Mouse (Mus musculus): ENCODE results near the gene Plk1. TPM values are rescaled to one million over a fixed set of nuclear protein-coding genes. Genes with fewer than 3 reads are reported as not detected.

Gene Plk1
- total RNA-seq, 2 experiments from 2014 or later: 3.1 to 4.0 TPM

DNA sequence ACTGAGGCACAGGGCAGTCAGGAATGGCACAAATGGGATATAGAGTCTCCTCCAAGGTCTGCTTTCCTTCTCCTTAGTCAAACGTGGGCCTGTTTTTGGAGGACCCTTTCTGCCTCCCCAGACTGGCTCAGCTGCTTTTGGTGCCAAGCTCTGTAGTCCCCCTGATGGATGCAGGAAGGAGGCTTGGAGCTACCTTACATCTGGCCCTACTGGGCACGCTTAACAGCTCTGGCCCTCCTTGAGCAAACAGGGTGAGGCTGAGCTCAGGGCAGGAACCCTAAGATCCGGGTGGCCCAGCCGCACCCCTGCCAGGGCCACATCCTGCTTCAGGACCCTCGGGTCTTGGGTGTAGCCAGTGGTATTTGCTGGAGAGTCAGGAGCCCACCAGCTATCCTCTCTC lies 25.3 kb downstream of the Plk1 start:
- intact Hi-C loops (cut with DNase I): no loop called here
- DNase-seq (ENCODE audit: extremely low spot score in 1 of 2, low spot score in 2 of 2): no peak

DNA sequence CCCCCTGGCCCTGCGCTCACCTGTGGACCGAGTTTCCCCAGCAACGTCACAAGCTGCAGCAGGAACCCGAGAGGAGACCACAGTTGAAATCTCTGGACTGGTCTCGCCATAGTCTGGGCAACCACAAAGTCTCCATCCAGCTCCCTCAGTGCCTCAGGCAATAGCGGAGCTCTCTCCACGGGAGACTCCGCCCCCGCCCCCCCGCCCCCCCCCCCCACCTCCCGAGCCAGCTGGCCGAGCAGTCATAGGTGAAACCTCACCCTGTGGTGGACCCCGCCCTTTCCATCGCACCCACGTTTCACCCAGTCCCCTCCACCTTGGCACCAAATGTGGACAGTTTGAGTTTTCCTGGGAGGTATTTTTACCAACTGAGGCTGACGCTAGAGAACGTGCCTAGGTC lies 26.8 kb downstream of the Plk1 start, which contains the start of gene Ern2:
Gene Ern2, minus strand, starts transcription at position 165 of the 400 bp plus-strand sequence.
- no peak for DNase-seq (ENCODE audit: extremely low spot score in 1 of 2, low spot score in 2 of 2)
- intact Hi-C loops (cut with DNase I): no loop called here

DNA sequence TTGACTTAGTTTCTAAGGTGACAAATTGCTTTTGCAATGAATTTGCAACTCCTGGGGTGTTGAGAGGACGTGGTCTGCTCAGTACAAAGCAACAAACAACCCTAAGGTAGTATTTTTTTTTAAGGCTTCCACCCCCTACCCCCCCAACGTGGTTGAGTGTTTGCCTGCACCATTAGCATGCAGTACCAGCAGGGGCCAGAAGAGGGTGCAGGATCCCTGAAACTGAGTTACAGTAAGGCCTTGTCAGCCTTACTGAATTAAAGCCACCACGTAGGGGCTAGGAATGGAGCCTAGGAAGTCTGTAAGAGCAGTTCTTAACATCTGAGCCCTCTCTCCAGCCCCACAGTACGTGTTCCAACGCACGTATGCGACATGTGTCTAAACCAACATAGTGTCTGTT lies 30.2 kb downstream of the Plk1 start:
- peak in 1 of 2 experiments; percentile 49 for DNase-seq (ENCODE audit: extremely low spot score in 1 of 2, low spot score in 2 of 2)
- intact Hi-C loops (cut with DNase I): no loop called here

DNA sequence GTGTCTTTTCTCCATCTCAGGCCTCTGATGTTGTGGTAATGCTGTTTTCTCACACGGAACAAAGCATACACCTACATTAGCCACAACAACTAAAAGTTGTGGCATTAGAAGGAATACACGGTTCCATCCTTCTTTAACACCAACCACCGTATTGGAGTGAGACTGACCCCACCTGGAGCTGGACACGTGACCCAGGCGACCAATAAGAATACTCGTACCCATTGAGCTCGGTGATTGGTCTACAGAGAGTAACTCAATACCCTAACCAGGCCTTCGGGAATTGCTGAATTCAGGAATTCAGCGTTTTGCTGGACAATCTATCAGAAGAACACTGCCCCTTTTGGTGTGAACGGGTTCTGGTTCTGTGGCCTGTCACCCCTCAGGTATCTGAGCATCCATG lies 31.9 kb downstream of the Plk1 start:
- intact Hi-C loops (cut with DNase I): no loop called here

DNA sequence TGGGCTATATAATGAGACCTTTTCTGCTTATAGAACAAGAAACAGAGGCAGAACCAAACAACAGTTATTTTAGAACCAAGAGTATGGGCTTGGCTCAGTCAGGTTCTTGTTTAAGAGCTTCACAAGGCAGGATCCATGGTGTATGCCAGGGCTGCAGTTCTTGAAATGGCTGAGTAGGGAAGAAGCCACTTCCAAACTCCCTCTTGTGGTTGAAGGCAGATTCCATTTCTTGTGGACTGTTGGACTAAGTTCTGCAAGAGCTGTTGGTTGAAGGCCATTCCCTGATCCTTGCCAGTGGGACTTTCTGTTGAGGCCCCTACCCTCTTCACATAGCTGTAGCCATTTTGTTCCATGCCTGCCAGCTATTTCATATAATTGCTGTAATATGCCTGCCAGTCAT lies 34.7 kb downstream of the Plk1 start:
- intact Hi-C loops (cut with DNase I): no loop called here
- no peak for DNase-seq (ENCODE audit: extremely low spot score in 1 of 2, low spot score in 2 of 2)

More for the DNA sequence above, 31.9 kb downstream of the Plk1 start:
- DNase-seq (ENCODE audit: extremely low spot score in 1 of 2, low spot score in 2 of 2): no peak

DNA sequence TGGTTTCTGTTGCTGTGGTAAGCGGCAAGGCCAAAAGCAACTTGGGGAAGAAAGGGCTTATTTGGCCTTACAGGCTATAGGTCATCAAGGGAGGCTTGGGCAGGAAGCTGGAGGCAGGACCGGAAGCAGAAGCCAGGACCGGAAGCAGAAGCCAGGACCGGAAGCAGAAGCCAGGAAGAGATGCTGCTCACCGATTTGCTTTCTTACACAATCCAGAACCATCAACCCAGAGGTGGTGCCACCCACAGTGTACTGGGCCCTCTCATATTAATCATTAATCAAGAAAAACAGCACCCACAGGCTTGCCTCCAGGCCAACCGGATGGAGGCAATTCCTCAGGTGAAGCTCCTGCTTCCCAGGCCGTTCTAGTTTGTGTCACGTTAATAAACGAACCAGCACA lies 37.5 kb downstream of the Plk1 start:
- no peak for DNase-seq (ENCODE audit: extremely low spot score in 1 of 2, low spot score in 2 of 2)
- intact Hi-C loops (cut with DNase I): loop anchor here (5.0 kb wide), 1 partner anchor 46 kb away; no protein-coding TSS in a partner anchor

DNA sequence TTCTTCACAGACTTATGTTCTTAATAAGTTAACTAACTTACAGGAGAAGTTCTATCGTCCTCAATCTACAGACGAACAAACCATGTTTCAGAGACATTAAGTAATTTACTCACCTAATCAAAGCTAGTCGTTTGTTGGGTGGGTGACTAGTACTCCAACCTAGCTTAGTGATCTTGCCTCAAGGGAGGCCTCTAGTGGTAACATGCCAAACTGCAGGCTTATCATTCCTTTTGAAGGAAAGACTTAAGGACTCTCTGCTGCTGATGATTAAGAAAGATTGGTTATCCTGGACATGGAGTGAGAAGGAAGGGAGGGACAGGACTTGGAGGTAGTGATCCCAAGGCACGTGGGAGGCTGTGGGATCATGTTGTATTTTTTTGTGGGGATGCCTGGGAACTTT lies 38.1 kb downstream of the Plk1 start:
- intact Hi-C loops (cut with DNase I): loop anchor here (5.0 kb wide), 1 partner anchor 45 kb away; no protein-coding TSS in a partner anchor
- DNase-seq (ENCODE audit: extremely low spot score in 1 of 2, low spot score in 2 of 2): peak; percentile 17 to 39

DNA sequence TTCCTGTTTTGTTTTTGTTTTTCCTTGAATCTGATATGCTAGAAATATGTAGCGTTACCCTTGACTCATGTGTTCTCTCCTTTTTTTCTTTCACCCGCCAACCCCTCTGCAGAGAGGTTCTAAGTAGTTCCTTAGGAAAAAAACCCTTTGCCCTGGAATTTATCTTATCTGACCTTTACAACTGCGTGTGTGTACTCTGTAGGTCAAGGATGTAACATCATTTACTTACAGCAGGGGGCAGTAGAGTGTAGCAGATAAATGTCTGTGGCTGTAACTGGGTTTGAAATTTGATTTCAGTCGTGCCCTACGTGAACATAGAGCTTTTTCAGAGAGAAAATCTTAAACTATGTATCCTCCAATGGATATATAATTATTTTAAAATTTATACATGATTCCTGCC lies 40.1 kb downstream of the Plk1 start:
- DNase-seq (ENCODE audit: extremely low spot score in 1 of 2, low spot score in 2 of 2): peak in 1 of 2 experiments; percentile 57
- intact Hi-C loops (cut with DNase I): loop anchor here (2.0 to 5.0 kb wide), 2 partner anchors 43 to 260 kb away; no protein-coding TSS in a partner anchor

DNA sequence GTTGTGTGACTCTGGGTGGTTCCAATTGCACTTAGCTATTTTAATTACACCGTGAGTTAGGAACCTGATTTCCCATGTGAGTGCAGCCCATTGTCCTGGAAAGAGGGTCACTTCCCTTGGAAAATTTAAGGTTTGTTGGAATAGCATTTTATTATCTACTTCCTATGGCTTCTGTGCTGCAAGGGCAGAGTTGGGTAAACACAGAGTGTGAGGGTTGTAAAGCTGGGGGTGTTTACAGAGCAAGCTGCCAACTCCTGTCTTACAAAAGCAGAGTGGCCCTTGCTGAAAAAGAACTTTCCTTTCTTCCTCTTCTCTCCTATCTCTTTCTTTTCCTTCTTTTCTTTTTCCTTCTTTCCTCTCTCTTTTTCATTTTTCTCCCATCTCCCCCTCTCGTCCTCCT lies 44.7 kb downstream of the Plk1 start:
- no peak for DNase-seq (ENCODE audit: extremely low spot score in 1 of 2, low spot score in 2 of 2)
- intact Hi-C loops (cut with DNase I): no loop called here

DNA sequence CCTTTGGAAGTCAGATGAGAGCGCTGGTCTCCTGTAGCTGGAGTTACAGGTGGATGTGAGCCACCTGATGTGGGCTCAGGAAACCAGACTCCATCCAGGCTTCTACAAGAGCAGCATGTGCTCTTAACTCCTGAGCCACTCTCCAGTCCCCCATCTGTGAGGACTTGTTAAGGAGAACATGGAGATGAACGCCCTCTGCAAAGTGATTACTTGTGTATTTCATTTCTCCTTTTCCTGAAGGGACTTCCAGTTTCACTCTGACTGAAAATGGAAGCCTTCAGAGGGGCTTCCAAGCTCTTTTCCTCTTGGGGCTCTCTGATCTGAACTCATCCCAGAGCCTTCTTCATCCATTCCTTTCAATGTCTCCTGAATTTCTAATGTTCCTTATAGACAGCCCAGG lies 46.9 kb downstream of the Plk1 start:
- no peak for DNase-seq (ENCODE audit: extremely low spot score in 1 of 2, low spot score in 2 of 2)

DNA sequence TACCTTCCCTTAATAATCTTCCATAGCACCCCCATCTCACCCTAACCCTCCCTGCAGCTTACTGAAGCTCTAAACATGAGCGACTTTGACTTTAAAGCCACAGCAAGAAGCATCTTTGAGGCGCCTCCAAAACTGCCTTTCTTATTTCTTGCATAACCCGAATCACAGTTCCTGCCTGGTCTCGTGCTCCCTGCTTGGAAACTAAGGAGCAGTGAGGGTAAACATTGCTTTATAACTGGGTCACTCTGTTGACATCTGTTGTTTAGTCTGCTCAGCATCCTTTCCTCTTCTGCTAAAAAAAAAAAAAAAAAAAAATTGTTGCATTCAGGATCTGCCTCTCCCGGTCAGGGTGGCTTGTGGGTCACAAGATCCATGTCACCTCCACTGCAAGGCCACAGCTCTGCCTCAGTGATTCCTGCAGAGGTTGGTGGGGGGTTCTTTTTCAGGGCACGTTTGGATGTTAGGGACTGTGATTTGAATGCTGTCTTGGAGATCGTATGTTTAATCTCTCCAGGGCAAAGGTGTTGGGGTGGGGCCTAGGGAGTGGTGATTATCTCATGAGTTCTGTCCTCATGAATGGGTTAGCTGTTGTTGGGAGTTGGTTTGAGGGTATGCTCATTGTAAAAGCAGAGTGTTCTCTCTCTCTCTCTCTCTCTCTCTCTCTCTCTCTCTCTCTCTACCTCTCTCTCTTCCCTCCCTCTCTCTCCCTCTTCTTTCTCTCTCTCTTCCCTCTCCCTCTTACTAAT lies 49.2 kb downstream of the Plk1 start:
- intact Hi-C loops (cut with DNase I): no loop called here
- DNase-seq (ENCODE audit: extremely low spot score in 1 of 2, low spot score in 2 of 2): peak in 1 of 2 experiments; percentile 40

More for the DNA sequence above, 46.9 kb downstream of the Plk1 start:
- intact Hi-C loops (cut with DNase I): no loop called here

DNA sequence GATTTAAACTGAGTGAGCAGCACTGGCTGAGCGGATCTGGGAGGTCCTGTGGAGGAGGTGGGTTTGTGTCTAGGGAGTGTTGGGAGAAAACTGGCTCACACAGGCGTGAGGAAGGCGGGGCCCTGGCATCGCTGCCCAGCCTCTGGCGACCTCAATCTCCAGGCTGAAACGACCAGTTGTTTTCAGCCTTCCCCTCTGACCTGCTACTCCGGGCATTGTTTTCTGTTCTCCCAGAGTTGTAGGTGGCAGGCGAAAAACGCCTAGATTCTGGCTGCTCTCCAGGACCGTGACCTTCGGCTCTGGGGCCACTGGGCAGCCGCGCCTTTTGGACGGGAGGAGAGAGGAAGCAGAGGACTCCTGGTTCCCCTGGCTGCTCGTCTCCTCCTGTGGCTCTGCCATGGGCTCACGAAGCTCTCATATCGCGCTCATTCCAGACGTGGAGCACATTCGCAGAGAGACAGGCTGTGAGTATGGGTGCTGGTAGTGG lies 60.1 kb downstream of the Plk1 start, which contains the start of gene Chp2:
Gene Chp2, plus strand, starts transcription at position 182 of the 487 bp plus-strand sequence.
- intact Hi-C loops (cut with DNase I): no loop called here

More for the DNA sequence above, 60.1 kb downstream of the Plk1 start, which contains the start of gene Chp2:
- peak in 1 of 2 experiments; percentile 62 for DNase-seq (ENCODE audit: extremely low spot score in 1 of 2, low spot score in 2 of 2)

Other genes with a start within 250 kb of the Plk1 start
- 10 to 100 TPM; 35.2 to 36.5 TPM for gene Cog7, start 177.7 kb upstream of the Plk1 start, total RNA-seq (2021)
- 10 to 100 TPM; 32.8 to 34.8 TPM for gene Gga2, start 138.2 kb upstream of the Plk1 start, total RNA-seq (2021)
- 10 to 100 TPM; 67.0 to 70.7 TPM for gene Ubfd1, start 92.3 kb upstream of the Plk1 start, total RNA-seq (2021)
- 1 to 10 TPM; 7.6 to 7.8 TPM for gene Ears2, start 92.2 kb upstream of the Plk1 start, total RNA-seq (2021)
- 100 to 1,000 TPM; 274 TPM for gene Ndufab1, start 57.6 kb upstream of the Plk1 start, total RNA-seq (2021)
- gene Palb2, start 26.5 kb upstream of the Plk1 start, total RNA-seq (2021): 1 to 10 TPM; 1.9 to 3.4 TPM
- 100 to 1,000 TPM; 103 to 107 TPM for gene Dctn5, start 26.4 kb upstream of the Plk1 start, total RNA-seq (2021)
- 1 to 10 TPM in 1 of 2 experiments, under 1 TPM in 1; 0.92 to 1.1 TPM for gene Ern2, start 26.8 kb downstream of the Plk1 start, total RNA-seq (2021)
- gene Chp2, start 60.1 kb downstream of the Plk1 start, total RNA-seq (2021): 1 to 10 TPM; 2.5 to 3.6 TPM
- gene Prkcb, start 129.3 kb downstream of the Plk1 start, total RNA-seq (2021): 100 to 1,000 TPM; 792 to 820 TPM

Measured in left cerebral cortex, postnatal 10 days (tissue).